Mouse (Mus musculus): Measurements from ENCODE around the gene Msrb3. TPM values are rescaled to one million over a fixed set of nuclear protein-coding genes. Genes with fewer than 3 reads are reported as not detected.

The Msrb3 gene
- polyA plus RNA-seq, 1 experiment from 2014 or later: 17.6 TPM

- Histone ChIP-seq H3K4me2 (ENCODE audit: low read length) (peak overlapping the region; percentile 35), H3K27ac (ENCODE audit: low read depth) (no peak overlapping the region), H3K27me3 (replicated peaks; ENCODE audit: control insufficient read depth, insufficient read depth, low read length) (no peaks in the 10 kb centered on the region), H3K4me1 (replicated peaks; ENCODE audit: control insufficient read depth, insufficient read depth, low read length) (peaks cover 7% of the 10 kb centered on the region), H3K9me3 (ENCODE audit: control insufficient read depth, low read length) (no peaks in the 10 kb centered on the region), H3K9ac (ENCODE audit: low read length) (no peak overlapping the region), H3K4me3 (ENCODE audit: low read depth, low read length) (0 out of 2 replicates have a peak overlapping the region, but pooled peaks have one; percentile 13), H3K36me3 (ENCODE audit: control insufficient read depth, insufficient read depth, low read length) (no peaks in the 10 kb centered on the region)
- WGBS: 25% methylated on average over 25 of the region's 25 CpGs
- no peak for ATAC-seq (replicated peaks; ENCODE audit: low FRiP score, low TSS enrichment, low read depth)
- DNase-seq (ENCODE audit: low spot score): no peak
Measured at GRCm38 (mm10) chr10:120735722-120736507, 163.0 kb downstream of the Msrb3 start.

- WGBS: 93% methylated on average over 2 of the region's 2 CpGs
- Histone ChIP-seq H3K4me3 (ENCODE audit: low read depth, low read length) (no peak overlapping the region), H3K27ac (ENCODE audit: low read depth) (no peak overlapping the region), H3K4me2 (ENCODE audit: low read length) (no peak overlapping the region), H3K9me3 (ENCODE audit: control insufficient read depth, low read length) (no peaks in the 10 kb centered on the region), H3K9ac (ENCODE audit: low read length) (no peak overlapping the region), H3K36me3 (ENCODE audit: control insufficient read depth, insufficient read depth, low read length) (no peaks in the 10 kb centered on the region), H3K4me1 (replicated peaks; ENCODE audit: control insufficient read depth, insufficient read depth, low read length) (peaks cover 7% of the 10 kb centered on the region), H3K27me3 (replicated peaks; ENCODE audit: control insufficient read depth, insufficient read depth, low read length) (no peaks in the 10 kb centered on the region)
- DNase-seq (ENCODE audit: low spot score): no peak
- ATAC-seq (replicated peaks; ENCODE audit: low FRiP score, low TSS enrichment, low read depth): no peak
Measured at GRCm38 (mm10) chr10:120734364-120734763, 164.5 kb downstream of the Msrb3 start.

Other genes with a start within 250 kb of the Msrb3 start
- 5.2 and 5.6 TPM in 2 replicates for gene Lemd3, start 80.2 kb upstream of the Msrb3 start, polyA plus RNA-seq (2014; fragmentation: Nextera tagmentation; extraction: Ambion mirVana)
- 0.60 and 0.69 TPM in 2 replicates for gene Wif1, start 134.9 kb upstream of the Msrb3 start, polyA plus RNA-seq (2014; fragmentation: Nextera tagmentation; extraction: Ambion mirVana)